Mouse (Mus musculus): Measurements from ENCODE around the gene Olfr523. TPM values are rescaled to one million over a fixed set of nuclear protein-coding genes. Genes with fewer than 3 reads are reported as not detected.

Olfr523 gene
- polyA plus RNA-seq, 1 experiment from 2014 or later = 0.08 TPM

GRCm38 (mm10) chr7:140180692-140181091, 7.7 kb downstream of the Olfr523 start:
- no peak for DNase-seq (ENCODE audit: low spot score)

- no peak for DNase-seq (ENCODE audit: low spot score)
These were observed 11.2 kb downstream of the Olfr523 start for GRCm38 (mm10) chr7:140184206-140184605.

- peak; percentile 79 for DNase-seq (ENCODE audit: low spot score)
These were observed 13.9 kb downstream of the Olfr523 start for GRCm38 (mm10) chr7:140186646-140187620.

GRCm38 (mm10) chr7:140187721-140188390, 14.8 kb downstream of the Olfr523 start:
- no peak for DNase-seq (ENCODE audit: low spot score)

GRCm38 (mm10) chr7:140188391-140189328, 15.6 kb downstream of the Olfr523 start:
- DNase-seq (ENCODE audit: low spot score) = peak; percentile 74

GRCm38 (mm10) chr7:140190435-140190834, 17.4 kb downstream of the Olfr523 start:
- no peak for DNase-seq (ENCODE audit: low spot score)

- DNase-seq (ENCODE audit: low spot score) = no peak
These were observed 19.4 kb downstream of the Olfr523 start for GRCm38 (mm10) chr7:140192445-140192844.

- peak; percentile 79 for DNase-seq (ENCODE audit: low spot score)
These were observed 19.8 kb downstream of the Olfr523 start for GRCm38 (mm10) chr7:140192851-140193250.

- no peak for DNase-seq (ENCODE audit: low spot score)
These were observed 21.0 kb downstream of the Olfr523 start for GRCm38 (mm10) chr7:140194031-140194430.

- DNase-seq (ENCODE audit: low spot score) = no peak
These were observed 23.0 kb downstream of the Olfr523 start for GRCm38 (mm10) chr7:140196002-140196401.

- no peak for DNase-seq (ENCODE audit: low spot score)
These were observed 28.1 kb downstream of the Olfr523 start for GRCm38 (mm10) chr7:140201090-140201489.

GRCm38 (mm10) chr7:140205864-140206263, 32.8 kb downstream of the Olfr523 start, which contains the start of gene Olfr524:
Gene Olfr524 (minus strand): TSS chr7:140205964.
- DNase-seq (ENCODE audit: low spot score) = no peak

- peak; percentile 47 for DNase-seq (ENCODE audit: low spot score)
These were observed 33.9 kb downstream of the Olfr523 start for GRCm38 (mm10) chr7:140206904-140207303.

GRCm38 (mm10) chr7:140208153-140208552, 35.1 kb downstream of the Olfr523 start:
- DNase-seq (ENCODE audit: low spot score) = peak; percentile 66

- DNase-seq (ENCODE audit: low spot score) = peak; percentile 72
These were observed 35.7 kb downstream of the Olfr523 start for GRCm38 (mm10) chr7:140208677-140209076.

- peak; percentile 87 for DNase-seq (ENCODE audit: low spot score)
These were observed 40.8 kb downstream of the Olfr523 start for GRCm38 (mm10) chr7:140213841-140214240.

GRCm38 (mm10) chr7:140217967-140218366, 45.0 kb downstream of the Olfr523 start, which contains the start of gene Cd163l1:
Gene Cd163l1 (plus strand): TSS chr7:140218267.
- DNase-seq (ENCODE audit: low spot score) = no peak

- DNase-seq (ENCODE audit: low spot score) = no peak
These were observed 46.3 kb downstream of the Olfr523 start for GRCm38 (mm10) chr7:140219268-140219667.

- DNase-seq (ENCODE audit: low spot score) = no peak
These were observed 47.4 kb downstream of the Olfr523 start for GRCm38 (mm10) chr7:140220375-140220774.

GRCm38 (mm10) chr7:140224209-140224608, 51.2 kb downstream of the Olfr523 start:
- no peak for DNase-seq (ENCODE audit: low spot score)

All from thymus, postnatal 0 days (tissue).